Mouse (Mus musculus): ENCODE results near the gene Ankdd1a. TPM values are rescaled to one million over a fixed set of nuclear protein-coding genes. Genes with fewer than 3 reads are reported as not detected.

The Ankdd1a gene
- polyA plus RNA-seq (2016; fragmentation: Nextera tagmentation; extraction: Ambion mirVana): 0.10 TPM in 1 of 2 replicates, not detected in the other

DNA sequence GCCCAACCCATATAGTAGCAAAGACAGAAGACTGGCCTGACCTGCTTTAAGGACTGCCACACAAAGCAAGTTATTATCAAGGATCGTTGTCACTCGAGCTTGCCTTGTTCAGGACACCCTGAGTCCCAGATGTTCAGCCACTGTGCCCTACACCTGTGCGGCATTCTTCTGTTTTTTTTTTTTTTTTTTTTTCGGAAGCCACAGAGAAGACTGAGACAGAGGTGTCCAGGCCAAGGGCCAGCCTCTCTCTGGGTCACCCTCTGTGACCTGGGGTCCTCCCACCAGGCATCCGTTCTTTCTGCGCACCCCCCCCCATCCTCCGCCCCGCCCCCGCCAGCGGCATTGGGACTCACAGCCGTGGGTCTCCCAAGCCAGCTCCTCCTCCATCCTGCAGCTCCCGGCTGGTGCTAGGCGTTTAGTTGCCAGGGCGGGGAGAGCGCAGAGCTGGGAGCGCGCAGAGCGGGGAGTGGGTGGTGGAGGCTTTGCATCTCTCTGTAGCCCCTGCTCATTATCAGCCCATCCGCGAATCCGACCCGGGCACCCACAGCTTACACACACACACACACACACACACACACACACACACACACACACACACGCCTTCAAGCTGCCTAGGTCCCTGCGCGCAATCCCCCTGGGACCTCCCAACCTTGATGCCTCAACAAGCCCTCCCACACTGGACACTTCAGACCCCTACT is at the start of gene Ankdd1a:
Ankdd1a (minus strand) TSS at position 387 of the 698 bp plus-strand sequence.
- H3K27me3 ChIP-seq (ENCODE audit: low read depth, poor library complexity, severe bottlenecking): peaks cover 27% of the 10 kb centered on the region
- peak within 1 kb of the TSS; percentile 49 for H3K4me3 ChIP-seq
- no peaks in the 10 kb centered on the region for H3K36me3 ChIP-seq
- H3K9me3 ChIP-seq (replicated peaks): no peaks in the 10 kb centered on the region
- H3K4me1 ChIP-seq: peaks cover 27% of the 10 kb centered on the region
- H3K27ac ChIP-seq (replicated peaks): no peak within 1 kb of the TSS
- peak; percentile 41 for DNase-seq (ENCODE audit: low spot score)
- 10% methylated on average over 25 of the region's 25 CpGs for WGBS

DNA sequence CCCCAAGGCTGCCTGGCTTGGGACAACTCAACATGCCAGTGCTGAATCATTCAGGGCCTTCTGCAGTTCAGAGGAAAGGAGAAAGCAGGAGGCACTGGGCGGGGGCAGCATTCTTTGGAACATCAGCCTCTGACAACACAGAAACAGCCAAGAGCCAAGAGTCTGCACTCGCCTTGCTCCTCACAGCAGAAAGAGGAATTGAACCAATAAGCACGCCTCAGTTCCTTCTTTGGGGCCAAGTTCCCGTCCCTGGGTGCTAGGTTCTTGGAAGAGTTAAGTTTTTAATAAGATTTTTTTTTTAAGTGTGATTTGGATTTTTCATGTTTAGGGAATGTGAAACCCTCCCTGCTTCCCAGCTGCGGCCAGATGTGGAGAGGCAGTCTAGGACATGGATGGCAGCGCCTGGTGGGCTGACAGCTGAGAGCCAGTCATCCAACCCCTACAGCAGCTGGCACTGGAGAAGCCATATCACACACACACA is 49.5 kb upstream of the Ankdd1a start:
- no peak overlapping the region for H3K4me3 ChIP-seq
- no peaks in the 10 kb centered on the region for H3K4me1 ChIP-seq
- WGBS: 85% methylated on average over 6 of the region's 6 CpGs
- no peaks in the 10 kb centered on the region for H3K9me3 ChIP-seq (replicated peaks)
- H3K36me3 ChIP-seq: peaks cover 57% of the 10 kb centered on the region
- no peaks in the 10 kb centered on the region for H3K27me3 ChIP-seq (ENCODE audit: low read depth, poor library complexity, severe bottlenecking)
- no peak for DNase-seq (ENCODE audit: low spot score)
- no peak overlapping the region for H3K27ac ChIP-seq (replicated peaks)

DNA sequence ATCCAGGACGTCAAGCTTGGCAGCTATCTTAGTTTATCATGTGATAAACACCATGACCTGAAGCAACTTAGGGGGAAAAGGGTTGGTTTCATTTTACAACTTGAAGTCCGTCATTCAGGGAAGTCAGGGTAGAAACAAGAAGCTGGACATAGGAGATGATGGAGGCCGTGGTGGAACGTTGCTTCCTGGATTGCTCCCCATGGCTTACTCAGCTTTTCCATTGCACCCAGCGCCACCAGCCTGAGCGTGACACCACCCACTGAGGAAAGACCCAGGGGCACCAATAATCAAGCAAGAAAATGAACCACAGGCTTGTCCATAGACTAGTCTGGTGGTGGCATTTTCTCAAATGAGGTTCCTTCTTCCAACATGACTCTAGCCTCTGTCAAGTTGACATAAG is 48.8 kb upstream of the Ankdd1a start:
- Histone ChIP-seq H3K4me3 (no peak overlapping the region), H3K9me3 (replicated peaks) (no peaks in the 10 kb centered on the region), H3K36me3 (peaks cover 64% of the 10 kb centered on the region), H3K4me1 (no peaks in the 10 kb centered on the region), H3K27ac (replicated peaks) (no peak overlapping the region), H3K27me3 (ENCODE audit: low read depth, poor library complexity, severe bottlenecking) (no peaks in the 10 kb centered on the region)
- DNase-seq (ENCODE audit: low spot score): no peak
- WGBS: 94% methylated on average over 6 of the region's 6 CpGs

DNA sequence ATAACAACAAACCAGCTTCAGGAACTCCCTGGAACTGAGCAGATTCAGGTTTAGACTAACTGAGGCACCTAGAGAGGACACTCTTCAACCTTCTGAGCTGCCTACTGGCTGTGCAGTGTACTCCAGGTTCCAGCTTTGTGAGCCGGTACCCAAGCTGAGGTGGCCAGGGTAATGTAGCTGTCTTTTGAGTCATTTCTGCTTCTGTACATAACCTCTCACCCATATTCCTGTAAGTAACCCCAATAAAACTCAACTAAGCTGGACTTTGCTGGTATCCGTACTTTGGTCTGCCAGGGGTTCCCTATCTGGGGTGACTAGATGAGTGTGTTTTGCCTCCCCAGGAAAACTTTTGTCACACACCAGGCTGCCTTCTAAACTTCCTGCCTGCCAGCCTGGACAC is 44.7 kb upstream of the Ankdd1a start:
- DNase-seq (ENCODE audit: low spot score): no peak
- Histone ChIP-seq H3K27me3 (ENCODE audit: low read depth, poor library complexity, severe bottlenecking) (no peaks in the 10 kb centered on the region), H3K27ac (replicated peaks) (no peak overlapping the region), H3K4me1 (peaks cover 21% of the 10 kb centered on the region), H3K4me3 (no peak overlapping the region), H3K9me3 (replicated peaks) (no peaks in the 10 kb centered on the region), H3K36me3 (peaks cover 69% of the 10 kb centered on the region)
- 91% methylated on average over 2 of the region's 2 CpGs for WGBS

DNA sequence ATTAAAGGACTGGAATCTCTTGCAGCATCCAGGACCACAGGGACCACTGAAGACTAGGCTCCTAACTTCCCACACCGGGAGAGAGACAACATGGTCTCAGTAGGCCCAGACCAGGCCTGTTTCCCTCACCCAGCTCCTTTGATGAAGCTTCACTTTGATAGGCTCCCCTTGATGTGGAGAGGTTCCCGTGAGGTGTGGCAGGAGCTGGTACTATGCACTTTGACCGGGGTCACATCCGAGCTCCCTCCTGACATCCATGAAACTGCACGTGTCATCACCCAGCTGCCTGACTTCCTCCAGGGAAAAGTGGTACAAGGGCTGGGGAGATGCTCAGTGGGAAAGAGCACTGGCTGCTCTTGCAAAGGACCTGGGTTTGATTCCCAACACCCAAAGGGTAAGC is 43.1 kb upstream of the Ankdd1a start:
- Histone ChIP-seq H3K27ac (replicated peaks) (peak overlapping the region; percentile 82; the same call in 1 of the 2 replicates), H3K9me3 (replicated peaks) (no peaks in the 10 kb centered on the region), H3K27me3 (ENCODE audit: low read depth, poor library complexity, severe bottlenecking) (no peaks in the 10 kb centered on the region), H3K4me3 (no peak overlapping the region), H3K36me3 (peaks cover 69% of the 10 kb centered on the region), H3K4me1 (peaks cover 21% of the 10 kb centered on the region)
- DNase-seq (ENCODE audit: low spot score): no peak
- 91% methylated on average over 5 of the region's 5 CpGs for WGBS

DNA sequence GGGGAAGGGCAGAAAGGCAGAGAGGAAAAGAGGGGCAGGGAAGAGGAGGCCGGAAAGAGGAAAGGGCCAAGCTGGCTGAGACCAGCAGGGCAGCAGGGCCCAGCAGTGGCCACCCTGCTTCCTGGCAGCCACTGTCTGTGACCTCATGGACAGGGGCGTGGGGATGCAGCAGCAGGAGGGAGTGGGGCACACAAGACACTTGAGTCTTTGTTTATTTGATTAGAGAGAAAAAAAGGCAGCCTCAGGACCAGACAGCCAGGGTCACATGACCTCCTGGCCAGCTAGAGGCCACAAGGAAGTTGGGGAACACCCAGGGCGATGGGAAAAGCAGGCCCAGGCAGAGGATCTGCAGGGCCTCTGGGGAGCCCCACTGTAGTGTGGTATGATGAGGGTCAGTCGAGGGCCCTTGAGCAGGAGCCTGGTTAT is 42.1 kb upstream of the Ankdd1a start:
- H3K4me3 ChIP-seq: no peak overlapping the region

DNA sequence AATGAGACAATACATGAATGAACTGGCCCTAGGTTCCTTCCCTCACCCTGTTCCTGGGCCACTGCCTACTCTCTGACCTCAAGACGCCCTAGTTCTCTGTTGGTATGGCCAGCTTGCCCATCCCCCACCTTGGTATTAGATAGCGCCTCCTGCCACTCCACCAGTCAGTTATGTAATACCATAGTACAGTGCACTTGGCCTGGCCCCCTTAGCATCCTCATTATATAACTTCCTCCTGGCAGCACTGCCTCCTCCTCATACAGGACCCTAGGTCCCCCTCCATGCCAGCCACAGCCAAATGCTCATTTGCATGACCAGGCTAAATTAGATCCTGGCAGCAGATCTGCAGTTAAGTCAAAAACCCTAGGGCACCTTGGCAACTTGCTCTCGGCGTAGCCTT is 41.0 kb upstream of the Ankdd1a start:
- H3K4me3 ChIP-seq: no peak overlapping the region
- peaks cover 21% of the 10 kb centered on the region for H3K4me1 ChIP-seq
- H3K36me3 ChIP-seq: peaks cover 78% of the 10 kb centered on the region
- H3K27ac ChIP-seq (replicated peaks): peak overlapping the region; percentile 82
- no peak for DNase-seq (ENCODE audit: low spot score)
- H3K9me3 ChIP-seq (replicated peaks): no peaks in the 10 kb centered on the region
- 91% methylated on average over 4 of the region's 4 CpGs for WGBS
- no peaks in the 10 kb centered on the region for H3K27me3 ChIP-seq (ENCODE audit: low read depth, poor library complexity, severe bottlenecking)

More for the DNA sequence above, 42.1 kb upstream of the Ankdd1a start:
- WGBS: 42% methylated on average over 4 of the region's 4 CpGs
- peaks cover 21% of the 10 kb centered on the region for H3K4me1 ChIP-seq
- peaks cover 74% of the 10 kb centered on the region for H3K36me3 ChIP-seq
- no peaks in the 10 kb centered on the region for H3K27me3 ChIP-seq (ENCODE audit: low read depth, poor library complexity, severe bottlenecking)
- peak; percentile 47 for DNase-seq (ENCODE audit: low spot score)
- no peaks in the 10 kb centered on the region for H3K9me3 ChIP-seq (replicated peaks)
- peak overlapping the region; percentile 82 for H3K27ac ChIP-seq (replicated peaks)

DNA sequence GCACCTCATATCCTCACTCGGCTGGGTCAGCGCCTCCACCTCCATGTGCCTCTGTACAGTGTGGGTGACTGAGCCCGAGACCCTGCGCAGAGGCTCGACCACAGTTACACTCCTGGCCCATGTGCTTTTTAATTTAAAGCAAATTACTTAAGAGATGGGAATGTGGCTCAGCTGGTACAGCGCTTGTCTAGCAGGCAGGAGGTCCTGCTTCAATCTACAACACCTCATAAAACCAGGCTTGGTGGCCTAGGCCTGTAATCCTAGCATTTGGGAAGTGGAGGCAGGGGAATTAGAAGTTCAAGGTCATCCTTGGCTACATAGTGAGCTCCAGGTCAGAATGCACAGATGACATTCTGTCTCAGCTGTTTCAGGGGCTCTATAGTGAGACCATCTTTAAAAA is 38.8 kb upstream of the Ankdd1a start:
- Histone ChIP-seq H3K27ac (replicated peaks) (no peak overlapping the region), H3K4me1 (peaks cover 35% of the 10 kb centered on the region), H3K4me3 (no peak overlapping the region), H3K27me3 (ENCODE audit: low read depth, poor library complexity, severe bottlenecking) (no peaks in the 10 kb centered on the region), H3K36me3 (peaks cover 65% of the 10 kb centered on the region), H3K9me3 (replicated peaks) (no peaks in the 10 kb centered on the region)
- no peak for DNase-seq (ENCODE audit: low spot score)
- 90% methylated on average over 6 of the region's 6 CpGs for WGBS

DNA sequence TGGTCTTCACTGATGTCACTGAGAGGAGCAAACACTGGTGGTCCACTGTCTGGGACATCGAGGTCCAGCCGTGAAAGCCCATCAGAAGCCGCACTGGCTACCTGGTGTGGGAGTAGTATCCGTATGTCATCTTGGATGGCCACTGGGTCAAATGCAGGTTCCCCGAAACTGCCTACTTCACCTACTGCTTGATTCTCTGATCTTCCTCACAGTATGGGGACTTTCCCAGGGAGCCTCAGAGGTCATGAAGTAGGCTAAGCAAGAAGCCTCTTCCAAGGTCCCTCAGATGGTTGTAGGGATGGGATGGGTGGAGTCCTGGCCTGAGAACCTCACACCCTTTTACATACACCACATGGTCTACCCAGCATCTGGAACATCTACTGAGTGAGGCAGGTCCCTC is 37.0 kb upstream of the Ankdd1a start:
- no peak overlapping the region for H3K27ac ChIP-seq (replicated peaks)
- peaks cover 61% of the 10 kb centered on the region for H3K36me3 ChIP-seq
- no peak for DNase-seq (ENCODE audit: low spot score)
- 94% methylated on average over 5 of the region's 5 CpGs for WGBS
- H3K27me3 ChIP-seq (ENCODE audit: low read depth, poor library complexity, severe bottlenecking): no peaks in the 10 kb centered on the region
- H3K4me3 ChIP-seq: no peak overlapping the region
- H3K4me1 ChIP-seq: peaks cover 26% of the 10 kb centered on the region
- no peaks in the 10 kb centered on the region for H3K9me3 ChIP-seq (replicated peaks)

DNA sequence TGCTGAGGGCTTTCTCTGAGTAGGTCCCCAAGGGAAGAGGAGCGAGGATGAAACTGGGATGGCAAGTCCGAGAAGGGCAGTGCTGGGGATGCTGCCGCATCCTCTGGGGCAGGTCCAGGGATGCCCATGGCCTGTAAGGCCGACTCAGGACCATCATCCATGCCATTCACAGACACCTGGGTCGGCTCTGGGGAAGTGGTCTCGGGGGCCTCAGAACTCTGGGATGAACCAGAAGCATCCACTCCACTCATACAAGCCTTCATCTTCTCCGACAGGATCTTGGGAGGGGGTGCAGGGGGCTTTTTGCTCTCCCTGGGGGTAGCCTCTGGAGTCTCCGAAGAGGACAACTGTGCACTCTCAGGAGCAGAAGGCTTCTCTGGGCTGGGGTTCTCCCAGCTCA is 36.4 kb upstream of the Ankdd1a start:
- DNase-seq (ENCODE audit: low spot score): no peak
- Histone ChIP-seq H3K4me3 (no peak overlapping the region), H3K9me3 (replicated peaks) (no peaks in the 10 kb centered on the region), H3K4me1 (peaks cover 23% of the 10 kb centered on the region), H3K27ac (replicated peaks) (no peak overlapping the region), H3K27me3 (ENCODE audit: low read depth, poor library complexity, severe bottlenecking) (no peaks in the 10 kb centered on the region), H3K36me3 (peaks cover 62% of the 10 kb centered on the region)
- WGBS: 95% methylated on average over 8 of the region's 8 CpGs

DNA sequence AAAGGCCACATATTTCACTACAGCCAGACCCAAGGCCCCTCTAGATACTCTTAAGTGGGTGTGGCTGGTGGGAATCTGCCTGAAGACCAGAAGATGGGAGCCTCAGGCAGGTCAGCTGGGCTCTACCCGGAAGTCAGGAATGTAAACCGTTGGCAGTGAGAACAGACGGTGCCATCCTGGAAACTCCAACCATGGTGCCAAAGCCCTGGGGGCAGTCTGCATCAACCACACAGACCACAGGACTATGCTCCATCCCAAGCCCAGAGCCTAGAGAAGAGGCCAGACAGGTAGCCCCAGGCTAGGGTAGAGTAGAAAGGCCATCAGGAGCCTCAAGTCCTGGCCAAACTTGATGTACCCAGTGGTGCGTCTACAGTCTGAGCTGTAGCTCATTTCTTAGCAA is 35.6 kb upstream of the Ankdd1a start:
- no peaks in the 10 kb centered on the region for H3K27me3 ChIP-seq (ENCODE audit: low read depth, poor library complexity, severe bottlenecking)
- 0 out of 2 replicates have a peak overlapping the region, but pooled peaks have one; percentile 67 for H3K27ac ChIP-seq (replicated peaks)
- no peak overlapping the region for H3K4me3 ChIP-seq
- no peak for DNase-seq (ENCODE audit: low spot score)
- peaks cover 62% of the 10 kb centered on the region for H3K36me3 ChIP-seq
- H3K4me1 ChIP-seq: peaks cover 25% of the 10 kb centered on the region
- H3K9me3 ChIP-seq (replicated peaks): no peaks in the 10 kb centered on the region
- WGBS: 94% methylated on average over 4 of the region's 4 CpGs

DNA sequence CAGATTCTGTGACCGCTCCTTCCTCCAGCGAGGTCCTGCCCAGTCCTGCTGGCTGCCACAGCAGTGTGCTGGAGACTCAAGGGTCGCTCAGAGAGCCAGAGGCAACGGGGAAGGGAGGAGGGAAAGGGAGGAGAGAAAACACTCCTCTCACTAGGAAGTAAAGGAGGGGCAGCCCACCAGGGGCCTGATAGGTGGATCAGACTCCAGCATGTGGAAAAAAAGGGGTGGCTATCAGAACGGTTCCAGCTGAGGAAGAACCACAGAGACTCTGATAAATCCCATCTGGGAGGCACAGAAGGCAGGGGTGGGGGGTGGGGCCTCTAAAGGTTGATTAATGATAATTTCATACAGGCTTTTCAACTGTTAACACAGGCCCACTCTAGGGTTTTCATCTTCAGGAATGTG is 35.0 kb upstream of the Ankdd1a start:
- 24% methylated on average over 5 of the region's 5 CpGs for WGBS
- no peaks in the 10 kb centered on the region for H3K9me3 ChIP-seq (replicated peaks)
- no peak overlapping the region for H3K4me3 ChIP-seq
- H3K36me3 ChIP-seq: peaks cover 56% of the 10 kb centered on the region
- peak overlapping the region; percentile 67 for H3K27ac ChIP-seq (replicated peaks)
- H3K27me3 ChIP-seq (ENCODE audit: low read depth, poor library complexity, severe bottlenecking): no peaks in the 10 kb centered on the region
- H3K4me1 ChIP-seq: peaks cover 31% of the 10 kb centered on the region
- no peak for DNase-seq (ENCODE audit: low spot score)

DNA sequence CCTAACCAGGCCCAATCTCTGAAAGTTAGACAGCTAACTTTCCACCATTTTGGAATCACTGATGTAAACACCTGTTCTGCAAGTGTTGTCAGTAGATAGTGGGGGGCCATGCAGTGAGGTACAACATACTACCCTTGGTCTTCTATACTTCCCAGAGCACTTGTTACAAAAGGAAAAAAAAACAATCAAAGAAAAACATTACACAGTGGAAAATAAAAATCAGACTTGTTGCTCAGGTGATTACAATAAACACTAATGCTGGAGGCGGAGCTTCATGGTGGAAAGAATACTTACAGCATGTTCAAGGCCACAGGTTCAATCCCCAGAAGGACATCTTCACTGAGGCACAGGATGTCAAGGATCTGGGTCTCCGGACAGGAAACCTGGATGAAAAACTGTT is 32.7 kb upstream of the Ankdd1a start:
- Histone ChIP-seq H3K9me3 (replicated peaks) (no peaks in the 10 kb centered on the region), H3K27me3 (ENCODE audit: low read depth, poor library complexity, severe bottlenecking) (no peaks in the 10 kb centered on the region), H3K4me1 (peaks cover 50% of the 10 kb centered on the region), H3K36me3 (peaks cover 36% of the 10 kb centered on the region), H3K27ac (replicated peaks) (no peak overlapping the region), H3K4me3 (no peak overlapping the region)
- DNase-seq (ENCODE audit: low spot score): no peak
- whole genome bisulfite sequencing: over 99% methylated on average over 2 of the region's 2 CpGs

Data from midbrain, embryonic 10.5 days (tissue).